In genomic region chr9:72958521-72959450, GRCm38 (mm10) we compare ENCODE assay signal across 8 mouse cellular contexts. TPM values are rescaled to one million over a fixed set of nuclear protein-coding genes. Genes with fewer than 3 reads are reported as not detected.
DNase-seq lines count a peak whose midpoint lies in the region; ATAC-seq lines count a peak whose summit lies in the region.

TSS of gene Dyx1c1 (plus strand) at chr9:72958785.
TSS of gene Gm44503 (plus strand) at chr9:72958852.

- intact Hi-C loops in gastrocnemius, postnatal 14 days (cut with DNase I; ENCODE audit: low total_unique reads), result no loop called here

- peak within 1 kb of the TSS; percentile 92 for H3K4me3 ChIP-seq in megakaryocyte, embryonic 14.5 days (replicated peaks)

- no peaks in the 10 kb centered on the region for H3K36me3 ChIP-seq in megakaryocyte, embryonic 14.5 days (replicated peaks; ENCODE audit: low read length)

- peaks cover 9% of the 10 kb centered on the region for H3K27me3 ChIP-seq in megakaryocyte, embryonic 14.5 days (replicated peaks)

- ATAC-seq in activated CD4-positive, CD25-positive, alpha-beta regulatory T cell, adult 4 months, result peak; percentile 80
- peak; percentile 91 for ATAC-seq in common myeloid progenitor, adult 5-6 weeks (replicated peaks; ENCODE audit: low read depth, poor library complexity, severe bottlenecking)
- ATAC-seq in inflammation-experienced regulatory T-cells, adult 6 months, result peak; percentile 78

- H3K9me3 ChIP-seq in megakaryocyte, embryonic 14.5 days, result no peaks in the 10 kb centered on the region

- peaks cover 31% of the 10 kb centered on the region for H3K4me1 ChIP-seq in megakaryocyte, embryonic 14.5 days

- peak; percentile 77 for DNase-seq in gastrocnemius, postnatal 14 days
- DNase-seq in left cerebral cortex, adult 9 months (ENCODE audit: low spot score in 2 of 2), result peak; percentile 43 to 76
- DNase-seq in right cerebral cortex, postnatal 10 days (ENCODE audit: low spot score in 2 of 2), result peak; percentile 90 to 91
- peak; percentile 62 to 72 for DNase-seq in urinary bladder, postnatal 36 days (ENCODE audit: low spot score in 2 of 2)

RNA-seq across cellular contexts. Expression of gene Dyx1c1, which starts in this region (rescaled TPM):
- 1 to 10 TPM; 5.5 to 8.1 TPM for polyA plus RNA-seq in activated CD4-positive, CD25-positive, alpha-beta regulatory T cell, adult 4 months (2017; shearing (Covaris generic))
- 0.55 TPM in 1 of 2 replicates, not detected in the other for total RNA-seq in common myeloid progenitor, adult 5-6 weeks (2017)
- under 1 TPM; 0.43 to 0.60 TPM for total RNA-seq in gastrocnemius, postnatal 14 days (2021)
- polyA plus RNA-seq in inflammation-experienced regulatory T-cells, adult 6 months (2017; shearing (Covaris generic)), result 1 to 10 TPM; 3.8 to 5.0 (median 4.1) TPM
- polyA plus RNA-seq in megakaryocyte, embryonic 14.5 days (2012; ENCODE audit: insufficient read depth, low replicate concordance), result not detected in 2 replicates

RNA-seq across cellular contexts. Expression of gene Gm44503, which starts in this region (rescaled TPM):
- polyA plus RNA-seq in activated CD4-positive, CD25-positive, alpha-beta regulatory T cell, adult 4 months (2017; shearing (Covaris generic)), result not detected
- total RNA-seq in common myeloid progenitor, adult 5-6 weeks (2017), result 0.18 TPM in 1 of 2 replicates, not detected in the other
- total RNA-seq in gastrocnemius, postnatal 14 days (2021), result not detected
- polyA plus RNA-seq in inflammation-experienced regulatory T-cells, adult 6 months (2017; shearing (Covaris generic)), result not detected
- polyA plus RNA-seq in megakaryocyte, embryonic 14.5 days (2012; ENCODE audit: insufficient read depth, low replicate concordance), result not detected in 2 replicates

Comparison
In these comparisons a context has a peak if more than half of its experiments do, and no peak if none do; other contexts are left out.
1. Peak in every context shown above with its lines: DNase-seq, ATAC-seq and H3K4me3 ChIP-seq.
2. Peak in ATAC-seq in common myeloid progenitor, adult 5-6 weeks; RNA of the genes that start here not detected or under 1 TPM.
3. Peak in DNase-seq in gastrocnemius, postnatal 14 days; RNA of the genes that start here not detected or under 1 TPM.